In the genomic region with DNA sequence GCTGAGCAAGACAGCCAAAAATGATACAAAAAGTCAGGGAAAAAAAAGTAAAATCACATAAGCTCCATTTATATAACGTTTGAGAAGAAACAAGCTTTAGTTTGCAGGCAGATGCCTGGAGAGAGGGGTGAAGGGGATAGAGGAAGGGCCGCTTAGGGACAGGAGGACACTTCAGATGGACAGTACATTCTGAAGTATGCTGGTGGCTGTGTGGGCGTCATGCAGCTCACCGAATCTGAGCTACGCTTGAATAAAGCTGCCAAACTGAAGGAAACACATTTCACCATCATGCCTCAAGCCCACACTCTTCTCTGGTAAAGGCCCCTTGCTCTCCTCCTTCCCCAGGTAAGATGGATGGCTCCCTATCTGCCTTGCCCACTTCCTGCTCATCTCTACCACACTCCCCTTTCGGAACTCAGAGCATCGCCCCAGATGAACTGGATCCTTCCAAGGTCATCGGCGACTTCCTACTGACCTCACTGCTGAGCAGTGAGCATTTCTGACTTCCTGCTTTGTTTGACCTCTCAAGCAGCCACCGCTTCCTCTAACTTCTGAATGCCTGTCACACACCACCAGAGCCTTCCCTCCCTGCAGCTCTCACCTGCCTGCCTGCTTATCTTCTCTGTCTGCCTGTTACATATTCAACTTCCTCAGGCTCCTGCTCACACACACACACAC, we compare ENCODE assay signal across 10 mouse cellular contexts.
DNase-seq lines count a peak whose midpoint lies in the region; ATAC-seq lines count a peak whose summit lies in the region.
"Had no signal": no experiment of that assay in that cellular context is flagged by ENCODE, and none has a peak within 500 bp of the region (broad histone marks: within the 10 kb centered on the region; RNA-seq: fewer than 3 reads in every experiment).

No protein-coding gene starts in this region.

- DNase-seq in adrenal gland, adult 2 months: peak; percentile 34
- no peak for DNase-seq in adrenal gland, adult 18-20 months (ENCODE audit: low spot score in 2 of 2)
- peak; percentile 31 for DNase-seq in kidney, adult 9 months
- no peak for DNase-seq in kidney, adult 8-10 months
- peak; percentile 41 for DNase-seq in brain, adult 2 months (ENCODE audit: low read depth, low spot score)
- DNase-seq in cerebellum, adult 9-11 months: no peak
- no peak for DNase-seq in urinary bladder, postnatal 4 days (ENCODE audit: low spot score in 2 of 2)
- DNase-seq: retina, postnatal 1 day had no signal

- ATAC-seq in megakaryocyte progenitor cell, adult 5-6 weeks (replicated peaks; ENCODE audit: poor library complexity): peak; percentile 54; the same call in 1 of the 2 replicates
- ATAC-seq: midbrain, embryonic 16.5 days had no signal

Comparison
In these comparisons a context has a peak if more than half of its experiments do, and no peak if none do; other contexts are left out.
1. DNase-seq: peak in adrenal gland, adult 2 months (single experiment), kidney, adult 9 months (single experiment) and brain, adult 2 months (single experiment); none in adrenal gland, adult 18-20 months (0 of 2), kidney, adult 8-10 months (0 of 2), cerebellum, adult 9-11 months (single experiment) and urinary bladder, postnatal 4 days (0 of 2).